ENCODE assay signal across 13 mouse cellular contexts in genomic region chr5:137152623-137153022, GRCm38 (mm10). TPM values are rescaled to one million over a fixed set of nuclear protein-coding genes. Genes with fewer than 3 reads are reported as not detected.
DNase-seq lines count a peak whose midpoint lies in the region; ATAC-seq and TF ChIP-seq lines count a peak whose summit lies in the region.
"Had no signal": no experiment of that assay in that cellular context is flagged by ENCODE, and none has a peak within 500 bp of the region (broad histone marks: within the 10 kb centered on the region; RNA-seq: fewer than 3 reads in every experiment).

No protein-coding gene starts in this region.

- no peaks in the 10 kb centered on the region for H3K36me3 ChIP-seq in heart, embryonic 13.5 days
- H3K36me3 ChIP-seq in heart, adult 2 months (ENCODE audit: control insufficient read depth, insufficient read depth, low read length): no peaks in the 10 kb centered on the region
- no peaks in the 10 kb centered on the region for H3K36me3 ChIP-seq in neural tube, embryonic 11.5 days (ENCODE audit: control insufficient read depth, insufficient read depth, low read length)
- no peaks in the 10 kb centered on the region for H3K36me3 ChIP-seq in neural tube, embryonic 15.5 days
- no peaks in the 10 kb centered on the region for H3K36me3 ChIP-seq in hindbrain, postnatal 0 days (ENCODE audit: insufficient read depth, low read length)
- H3K36me3 ChIP-seq: heart, embryonic 15.5 days had no signal

- no peak for TF ChIP-seq EP300 in heart, adult 2 months (IDR thresholded peaks at IDR 0.05; ENCODE audit: insufficient read depth, low read depth, low read length)

- WGBS in heart, embryonic 13.5 days: 55% methylated on average over 2 of the region's 2 CpGs
- 58% methylated on average over 2 of the region's 2 CpGs for WGBS in heart, adult 2 months
- WGBS in neural tube, embryonic 11.5 days: 61% methylated on average over 2 of the region's 2 CpGs
- WGBS in neural tube, embryonic 15.5 days: 63% methylated on average over 2 of the region's 2 CpGs
- WGBS in hindbrain, postnatal 0 days: 72% methylated on average over 2 of the region's 2 CpGs

- H3K27ac ChIP-seq in heart, embryonic 13.5 days (replicated peaks): no peak overlapping the region
- H3K27ac ChIP-seq in heart, adult 2 months: no peak overlapping the region
- no peak overlapping the region for H3K27ac ChIP-seq in neural tube, embryonic 11.5 days (ENCODE audit: low read depth, low read length)
- H3K27ac ChIP-seq in neural tube, embryonic 15.5 days (replicated peaks): no peak overlapping the region
- no peak overlapping the region for H3K27ac ChIP-seq in hindbrain, postnatal 0 days
- H3K27ac ChIP-seq: heart, embryonic 15.5 days; macrophage had no signal

- intact Hi-C loops in heart, adult 2 months (cut with DNase I): no loop called here
- intact Hi-C loops in gastrocnemius, postnatal 14 days (cut with DNase I; ENCODE audit: low total_unique reads): no loop called here

- DNase-seq in heart, adult 2 months: no peak
- peak; percentile 50 for DNase-seq in neural tube, embryonic 11.5 days (ENCODE audit: low spot score)
- peak; percentile 8 for DNase-seq in hindbrain, postnatal 0 days (ENCODE audit: low spot score)
- peak; percentile 15 for DNase-seq in skeletal muscle tissue, adult 2 months (ENCODE audit: low read depth, low spot score)
- DNase-seq in urinary bladder, postnatal 4 days (ENCODE audit: low spot score in 2 of 2): no peak
- DNase-seq in gastrocnemius, postnatal 14 days: no peak
- DNase-seq: kidney, postnatal 10 days had no signal

- TF ChIP-seq POLR2A in heart, adult 2 months (IDR thresholded peaks at IDR 0.05; ENCODE audit: insufficient read depth, low read depth, low read length): no peak

- H3K79me2 ChIP-seq in heart, adult 2 months (replicated peaks; ENCODE audit: control insufficient read depth, insufficient read depth, low read length): no peaks in the 10 kb centered on the region

- no peaks in the 10 kb centered on the region for H3K27me3 ChIP-seq in heart, embryonic 13.5 days (replicated peaks)
- H3K27me3 ChIP-seq in heart, adult 2 months (ENCODE audit: control insufficient read depth, insufficient read depth, low read length): no peaks in the 10 kb centered on the region
- no peaks in the 10 kb centered on the region for H3K27me3 ChIP-seq in neural tube, embryonic 11.5 days (ENCODE audit: control insufficient read depth, insufficient read depth, low read length)
- H3K27me3 ChIP-seq in neural tube, embryonic 15.5 days (replicated peaks): no peaks in the 10 kb centered on the region
- no peaks in the 10 kb centered on the region for H3K27me3 ChIP-seq in hindbrain, postnatal 0 days (ENCODE audit: insufficient read depth, low read length)
- H3K27me3 ChIP-seq: heart, embryonic 15.5 days had no signal

- H3K9ac ChIP-seq in heart, embryonic 13.5 days: no peak overlapping the region
- no peak overlapping the region for H3K9ac ChIP-seq in heart, adult 2 months (ENCODE audit: low read depth, low read length)
- H3K9ac ChIP-seq in neural tube, embryonic 11.5 days (ENCODE audit: low read length): no peak overlapping the region
- H3K9ac ChIP-seq in neural tube, embryonic 15.5 days (replicated peaks): no peak overlapping the region
- H3K9ac ChIP-seq in hindbrain, postnatal 0 days (replicated peaks; ENCODE audit: low read length): no peak overlapping the region
- H3K9ac ChIP-seq: heart, embryonic 15.5 days had no signal

- 0 out of 2 replicates have a peak, but pooled peaks have one; percentile 45 for ATAC-seq in heart, embryonic 13.5 days (ENCODE audit: extremely low read depth, insufficient number of reproducible peaks, low FRiP score, low TSS enrichment)
- ATAC-seq in neural tube, embryonic 11.5 days (ENCODE audit: insufficient read depth, low FRiP score, low TSS enrichment): no peak
- ATAC-seq in neural tube, embryonic 15.5 days (ENCODE audit: low FRiP score): no peak
- ATAC-seq in hindbrain, postnatal 0 days: peak; percentile 72; the same call in 1 of the 2 replicates

- no peaks in the 10 kb centered on the region for H3K4me1 ChIP-seq in heart, embryonic 13.5 days
- H3K4me1 ChIP-seq in heart, adult 2 months (ENCODE audit: control insufficient read depth, insufficient read depth, low read length): no peaks in the 10 kb centered on the region
- H3K4me1 ChIP-seq in neural tube, embryonic 11.5 days (ENCODE audit: control insufficient read depth, insufficient read depth, low read length): no peaks in the 10 kb centered on the region
- H3K4me1 ChIP-seq in neural tube, embryonic 15.5 days: no peaks in the 10 kb centered on the region
- no peaks in the 10 kb centered on the region for H3K4me1 ChIP-seq in hindbrain, postnatal 0 days (ENCODE audit: insufficient read depth, low read length)
- H3K4me1 ChIP-seq: heart, embryonic 15.5 days had no signal

- H3K4me3 ChIP-seq in heart, embryonic 13.5 days: no peak overlapping the region
- H3K4me3 ChIP-seq in heart, adult 2 months: no peak overlapping the region
- no peak overlapping the region for H3K4me3 ChIP-seq in neural tube, embryonic 11.5 days (ENCODE audit: low read depth, low read length)
- no peak overlapping the region for H3K4me3 ChIP-seq in neural tube, embryonic 15.5 days (replicated peaks)
- no peak overlapping the region for H3K4me3 ChIP-seq in hindbrain, postnatal 0 days (ENCODE audit: low read length)
- H3K4me3 ChIP-seq: heart, embryonic 15.5 days had no signal

- no peak overlapping the region for H3K4me2 ChIP-seq in heart, embryonic 13.5 days
- no peak overlapping the region for H3K4me2 ChIP-seq in neural tube, embryonic 11.5 days (ENCODE audit: low read depth)
- no peak overlapping the region for H3K4me2 ChIP-seq in neural tube, embryonic 15.5 days
- no peak overlapping the region for H3K4me2 ChIP-seq in hindbrain, postnatal 0 days (ENCODE audit: low read depth, low read length)
- H3K4me2 ChIP-seq: heart, embryonic 15.5 days had no signal

- TF ChIP-seq CTCF in heart, adult 2 months (IDR thresholded peaks at IDR 0.05): no peak
- no peak for TF ChIP-seq CTCF in hindbrain, postnatal 0 days (IDR thresholded peaks at IDR 0.05; ENCODE audit: low read depth)

- H3K9me3 ChIP-seq in heart, embryonic 13.5 days: peaks cover 23% of the 10 kb centered on the region
- peaks cover 5% of the 10 kb centered on the region for H3K9me3 ChIP-seq in neural tube, embryonic 11.5 days (ENCODE audit: control insufficient read depth, low read length)
- H3K9me3 ChIP-seq in neural tube, embryonic 15.5 days (replicated peaks): peaks cover 16% of the 10 kb centered on the region; the same call in 1 of the 2 replicates
- H3K9me3 ChIP-seq in hindbrain, postnatal 0 days (ENCODE audit: low read length): 0 out of 2 replicates have a peak, but pooled peaks cover 4% of the 10 kb centered on the region

RNA-seq across cellular contexts. Expression of gene Muc3, which starts 3.5 kb away (rescaled TPM):
- polyA plus RNA-seq in heart, embryonic 13.5 days (2015; fragmentation: Nextera tagmentation; extraction: Ambion mirVana): 0.11 TPM in 1 of 2 replicates, not detected in the other
- not detected for total RNA-seq in heart, adult 2 months (2021)
- not detected in 2 replicates for polyA plus RNA-seq in heart, adult 2 months (2012; rRNA removed)
- polyA plus RNA-seq in neural tube, embryonic 11.5 days (2014; fragmentation: Nextera tagmentation; extraction: Ambion mirVana): not detected in 2 replicates
- 0.34 TPM in 1 of 2 replicates, not detected in the other for polyA plus RNA-seq in neural tube, embryonic 15.5 days (2015; fragmentation: Nextera tagmentation; extraction: Ambion mirVana)
- not detected in 2 replicates for total RNA-seq in hindbrain, postnatal 0 days (2014; rRNA removed)
- not detected in 2 replicates for polyA plus RNA-seq in hindbrain, postnatal 0 days (2015; fragmentation: Nextera tagmentation; extraction: Ambion mirVana)
- not detected for total RNA-seq in gastrocnemius, postnatal 14 days (2021)
- total RNA-seq: gastrocnemius, adult 18-20 months; left cerebral cortex, postnatal 14 days had no signal
- polyA plus RNA-seq: heart, embryonic 15.5 days; macrophage had no signal

RNA-seq across cellular contexts. Expression of gene Trim56, which starts 36.6 kb away (rescaled TPM):
- 4.9 and 6.9 TPM in 2 replicates for polyA plus RNA-seq in heart, embryonic 13.5 days (2015; fragmentation: Nextera tagmentation; extraction: Ambion mirVana)
- total RNA-seq in heart, adult 2 months (2021): 10 to 100 TPM; 19.0 to 22.2 TPM
- polyA plus RNA-seq in heart, adult 2 months (2012; rRNA removed): 6.9 and 7.5 TPM in 2 replicates
- polyA plus RNA-seq in neural tube, embryonic 11.5 days (2014; fragmentation: Nextera tagmentation; extraction: Ambion mirVana): 4.9 and 5.6 TPM in 2 replicates
- 2.4 and 5.4 TPM in 2 replicates for polyA plus RNA-seq in neural tube, embryonic 15.5 days (2015; fragmentation: Nextera tagmentation; extraction: Ambion mirVana)
- 3.7 and 7.2 TPM in 2 replicates for total RNA-seq in hindbrain, postnatal 0 days (2014; rRNA removed)
- polyA plus RNA-seq in hindbrain, postnatal 0 days (2015; fragmentation: Nextera tagmentation; extraction: Ambion mirVana): 2.6 and 3.1 TPM in 2 replicates
- total RNA-seq in gastrocnemius, postnatal 14 days (2021): 1 to 10 TPM; 7.6 to 9.1 TPM

RNA-seq across cellular contexts. Expression of gene Muc3a, which starts 59.6 kb away (rescaled TPM):
- not detected in 2 replicates for polyA plus RNA-seq in heart, embryonic 13.5 days (2015; fragmentation: Nextera tagmentation; extraction: Ambion mirVana)
- total RNA-seq in heart, adult 2 months (2021): under 1 TPM; 0.16 to 0.37 TPM
- 0.53 and 0.90 TPM in 2 replicates for polyA plus RNA-seq in heart, adult 2 months (2012; rRNA removed)
- polyA plus RNA-seq in neural tube, embryonic 11.5 days (2014; fragmentation: Nextera tagmentation; extraction: Ambion mirVana): 0.12 TPM in 2 replicates
- polyA plus RNA-seq in neural tube, embryonic 15.5 days (2015; fragmentation: Nextera tagmentation; extraction: Ambion mirVana): 0.65 and 1.6 TPM in 2 replicates
- total RNA-seq in hindbrain, postnatal 0 days (2014; rRNA removed): 0.93 TPM in 1 of 2 replicates, not detected in the other
- 0.49 and 0.61 TPM in 2 replicates for polyA plus RNA-seq in hindbrain, postnatal 0 days (2015; fragmentation: Nextera tagmentation; extraction: Ambion mirVana)
- under 1 TPM; 0.21 to 0.31 TPM for total RNA-seq in gastrocnemius, postnatal 14 days (2021)
- polyA plus RNA-seq: macrophage had no signal

Comparison
In these comparisons a context has a peak if more than half of its experiments do, and no peak if none do; other contexts are left out.
1. ATAC-seq: peak in heart, embryonic 13.5 days (single experiment) and hindbrain, postnatal 0 days (single experiment); none in neural tube, embryonic 11.5 days (single experiment) and neural tube, embryonic 15.5 days (single experiment).
2. DNase-seq: peak in neural tube, embryonic 11.5 days (single experiment), hindbrain, postnatal 0 days (single experiment) and skeletal muscle tissue, adult 2 months (single experiment); none in heart, adult 2 months (0 of 2), urinary bladder, postnatal 4 days (0 of 2) and gastrocnemius, postnatal 14 days (single experiment).